Mouse (Mus musculus) embryo, embryonic 9.5 days (tissue): ENCODE data around the gene Treml4.
"Not testable (repeated sequence)": the region's sequence is repeated elsewhere in the genome, so short reads cannot be mapped to it uniquely, and the experiment has no call there.

Source experiments
- DNase-seq: peaks from one replicate; pipeline ENCODE4 v3.0.0-alpha.2; 2017; ENCODE audit errors: extremely low spot score

The Treml4 gene

GRCm38 (mm10) chr17:48274098-48274497 is 10.0 kb downstream of the Treml4 start:
- DNase-seq = no peak

GRCm38 (mm10) chr17:48274885-48275284 is 10.8 kb downstream of the Treml4 start:
- peak; percentile 75 for DNase-seq

- DNase-seq = no peak
These were observed 11.6 kb downstream of the Treml4 start for GRCm38 (mm10) chr17:48275736-48276135.

- no peak for DNase-seq
These were observed 14.3 kb downstream of the Treml4 start for GRCm38 (mm10) chr17:48278381-48278780.

GRCm38 (mm10) chr17:48279002-48279401 is 14.9 kb downstream of the Treml4 start:
- DNase-seq = no peak

- DNase-seq = no peak
These were observed 17.0 kb downstream of the Treml4 start for GRCm38 (mm10) chr17:48280943-48281738.

- peak; percentile 53 for DNase-seq
These were observed 17.6 kb downstream of the Treml4 start for GRCm38 (mm10) chr17:48281739-48282085.

- DNase-seq = no peak
These were observed 22.7 kb downstream of the Treml4 start for GRCm38 (mm10) chr17:48286765-48287164.

- no peak for DNase-seq
These were observed 23.2 kb downstream of the Treml4 start for GRCm38 (mm10) chr17:48287276-48287675.

GRCm38 (mm10) chr17:48293500-48294194 is 29.6 kb downstream of the Treml4 start:
- DNase-seq = no peak

- peak; percentile 8 for DNase-seq
These were observed 35.1 kb downstream of the Treml4 start, which contains the start of gene Treml2 for GRCm38 (mm10) chr17:48299203-48299602. Gene Treml2, plus strand, starts transcription at chr17:48299498.

GRCm38 (mm10) chr17:48299756-48300155 is 35.7 kb downstream of the Treml4 start:
- DNase-seq = no peak

GRCm38 (mm10) chr17:48300199-48300598 is 36.1 kb downstream of the Treml4 start:
- no peak for DNase-seq

GRCm38 (mm10) chr17:48300861-48301260 is 36.8 kb downstream of the Treml4 start:
- no peak for DNase-seq

- no peak for DNase-seq
These were observed 37.7 kb downstream of the Treml4 start for GRCm38 (mm10) chr17:48301792-48302191.

GRCm38 (mm10) chr17:48312124-48312523 is 48.0 kb downstream of the Treml4 start:
- DNase-seq = no peak

- not testable (repeated sequence) for DNase-seq
These were observed 51.9 kb downstream of the Treml4 start, which contains the start of gene B430306N03Rik for GRCm38 (mm10) chr17:48315905-48316579. Gene B430306N03Rik, plus strand, starts transcription at chr17:48316141.

GRCm38 (mm10) chr17:48318686-48319085 is 54.6 kb downstream of the Treml4 start:
- no peak for DNase-seq

- DNase-seq = no peak
These were observed 57.2 kb downstream of the Treml4 start for GRCm38 (mm10) chr17:48321279-48321678.

- DNase-seq = no peak
These were observed 59.1 kb downstream of the Treml4 start for GRCm38 (mm10) chr17:48323236-48323635.

GRCm38 (mm10) chr17:48324258-48324657 is 60.2 kb downstream of the Treml4 start:
- DNase-seq = no peak
